ENCODE assay signal across 11 mouse cellular contexts in the genomic region with DNA sequence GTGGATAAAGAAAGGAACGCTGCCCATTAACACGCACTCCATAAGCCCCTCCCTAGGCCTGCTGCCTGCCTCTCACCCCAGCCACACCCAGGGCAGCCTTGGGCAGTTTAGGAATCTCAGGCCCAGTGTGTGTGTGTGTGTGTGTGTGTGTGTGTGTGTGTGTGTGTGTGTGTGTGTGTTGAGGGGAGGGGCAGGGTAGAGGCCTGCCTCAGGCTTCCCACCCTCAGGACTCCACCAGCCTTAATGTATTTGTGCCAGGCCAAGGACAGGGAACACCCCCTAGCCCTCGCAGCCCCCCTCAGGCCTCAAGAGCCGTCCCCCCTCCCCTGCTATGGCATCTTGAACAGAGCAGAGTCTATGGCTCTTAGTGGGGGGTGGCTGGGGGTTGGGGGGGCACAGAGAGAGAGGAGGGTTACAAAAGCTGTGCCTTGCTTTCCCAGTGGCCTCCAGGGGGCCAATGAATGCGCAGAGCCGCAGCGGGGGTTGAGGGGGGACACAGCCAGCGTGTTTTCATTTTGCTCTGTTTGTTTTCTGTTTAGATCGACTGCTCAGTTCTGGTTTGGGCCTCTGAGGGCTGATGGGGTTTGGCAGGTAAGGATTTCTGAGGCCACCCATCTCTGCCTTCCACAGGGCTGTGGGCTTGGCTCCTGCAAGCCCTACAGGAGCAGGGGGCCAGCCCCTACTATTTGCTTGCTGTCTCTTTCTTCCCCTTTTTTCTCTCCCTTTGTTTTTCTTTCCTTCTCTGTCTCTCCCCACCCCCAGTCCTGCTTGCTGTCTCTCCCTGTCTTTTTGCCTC.
DNase-seq lines count a peak whose midpoint lies in the region; ATAC-seq lines count a peak whose summit lies in the region.
"Had no signal": no experiment of that assay in that cellular context is flagged by ENCODE, and none has a peak within 500 bp of the region (broad histone marks: within the 10 kb centered on the region; RNA-seq: fewer than 3 reads in every experiment).

No protein-coding gene starts in this region.

- 0 out of 2 replicates have a peak overlapping the region, but pooled peaks have one; percentile 7 for H3K4me2 ChIP-seq in embryonic facial prominence, embryonic 12.5 days (replicated peaks)
- H3K4me2 ChIP-seq in forebrain, embryonic 16.5 days (ENCODE audit: low read length), result no peak overlapping the region
- H3K4me2 ChIP-seq in limb, embryonic 13.5 days (replicated peaks), result no peak overlapping the region
- H3K4me2 ChIP-seq in midbrain, embryonic 15.5 days, result no peak overlapping the region
- H3K4me2 ChIP-seq in liver, embryonic 11.5 days, result no peak overlapping the region

- H3K9ac ChIP-seq in embryonic facial prominence, embryonic 12.5 days, result no peak overlapping the region
- H3K9ac ChIP-seq in forebrain, embryonic 16.5 days (replicated peaks; ENCODE audit: low read depth, low read length), result no peak overlapping the region
- H3K9ac ChIP-seq in limb, embryonic 13.5 days, result no peak overlapping the region
- H3K9ac ChIP-seq in midbrain, embryonic 15.5 days, result no peak overlapping the region
- no peak overlapping the region for H3K9ac ChIP-seq in liver, embryonic 11.5 days (ENCODE audit: low read depth, low read length)

- DNase-seq in right cerebral cortex, postnatal 36 days (ENCODE audit: low spot score in 2 of 2), result no peak
- no peak for DNase-seq in adrenal gland, adult (ENCODE audit: inconsistent age in 2 of 2, low spot score in 1 of 2)
- no peak for DNase-seq in spleen, postnatal 14 days (ENCODE audit: low spot score in 2 of 2)
- no peak for DNase-seq in liver, embryonic 11.5 days (ENCODE audit: low spot score)
- DNase-seq: cerebellum, adult 9-11 months; heart, postnatal 36 days; thymus, postnatal 25 days had no signal

- H3K9me3 ChIP-seq in embryonic facial prominence, embryonic 12.5 days, result no peaks in the 10 kb centered on the region
- H3K9me3 ChIP-seq in forebrain, embryonic 16.5 days (ENCODE audit: control insufficient read depth, low read length), result no peaks in the 10 kb centered on the region
- H3K9me3 ChIP-seq in limb, embryonic 13.5 days, result no peaks in the 10 kb centered on the region
- no peaks in the 10 kb centered on the region for H3K9me3 ChIP-seq in midbrain, embryonic 15.5 days
- H3K9me3 ChIP-seq in liver, embryonic 11.5 days (ENCODE audit: control insufficient read depth, low read length), result no peaks in the 10 kb centered on the region

- H3K4me1 ChIP-seq in embryonic facial prominence, embryonic 12.5 days, result peaks cover 16% of the 10 kb centered on the region; the same call in 1 of the 2 replicates
- peaks cover 5% of the 10 kb centered on the region; the same call in 1 of the 2 replicates for H3K4me1 ChIP-seq in forebrain, embryonic 16.5 days (replicated peaks; ENCODE audit: control insufficient read depth, insufficient read depth, low read length)
- peaks cover 14% of the 10 kb centered on the region for H3K4me1 ChIP-seq in limb, embryonic 13.5 days
- no peaks in the 10 kb centered on the region for H3K4me1 ChIP-seq in midbrain, embryonic 15.5 days
- H3K4me1 ChIP-seq in liver, embryonic 11.5 days (replicated peaks; ENCODE audit: control insufficient read depth, insufficient read depth, low read length), result no peaks in the 10 kb centered on the region

- peak; percentile 56 for ATAC-seq in embryonic facial prominence, embryonic 12.5 days (ENCODE audit: insufficient number of reproducible peaks, insufficient read depth, low FRiP score, low TSS enrichment)
- ATAC-seq in forebrain, embryonic 16.5 days, result peak; percentile 40; the same call in 1 of the 2 replicates
- ATAC-seq in limb, embryonic 13.5 days (ENCODE audit: low FRiP score, low read depth), result peak; percentile 28; the same call in 1 of the 2 replicates
- ATAC-seq in midbrain, embryonic 15.5 days (replicated peaks), result peak; percentile 54; the same call in 1 of the 2 replicates
- ATAC-seq in liver, embryonic 11.5 days (replicated peaks; ENCODE audit: low FRiP score), result no peak

- peak overlapping the region; percentile 65; the same call in 1 of the 2 replicates for H3K27ac ChIP-seq in embryonic facial prominence, embryonic 12.5 days
- no peak overlapping the region for H3K27ac ChIP-seq in forebrain, embryonic 16.5 days (ENCODE audit: low read length)
- no peak overlapping the region; the same call in 1 of the 2 replicates for H3K27ac ChIP-seq in limb, embryonic 13.5 days
- no peak overlapping the region for H3K27ac ChIP-seq in midbrain, embryonic 15.5 days
- H3K27ac ChIP-seq in liver, embryonic 11.5 days (ENCODE audit: low read depth, low read length), result no peak overlapping the region

- 0 out of 2 replicates have a peak, but pooled peaks cover 18% of the 10 kb centered on the region for H3K27me3 ChIP-seq in embryonic facial prominence, embryonic 12.5 days
- no peaks in the 10 kb centered on the region for H3K27me3 ChIP-seq in forebrain, embryonic 16.5 days (replicated peaks; ENCODE audit: control insufficient read depth, insufficient read depth, low read length)
- peaks cover 41% of the 10 kb centered on the region for H3K27me3 ChIP-seq in limb, embryonic 13.5 days
- peaks cover 14% of the 10 kb centered on the region; the same call in 1 of the 2 replicates for H3K27me3 ChIP-seq in midbrain, embryonic 15.5 days (replicated peaks)
- H3K27me3 ChIP-seq in liver, embryonic 11.5 days (replicated peaks; ENCODE audit: control insufficient read depth, insufficient read depth, low read length), result peaks cover 17% of the 10 kb centered on the region

- no peaks in the 10 kb centered on the region for H3K36me3 ChIP-seq in embryonic facial prominence, embryonic 12.5 days
- H3K36me3 ChIP-seq in forebrain, embryonic 16.5 days (ENCODE audit: control insufficient read depth, insufficient read depth), result no peaks in the 10 kb centered on the region
- H3K36me3 ChIP-seq in limb, embryonic 13.5 days, result no peaks in the 10 kb centered on the region
- H3K36me3 ChIP-seq in midbrain, embryonic 15.5 days (replicated peaks), result no peaks in the 10 kb centered on the region
- H3K36me3 ChIP-seq in liver, embryonic 11.5 days (ENCODE audit: control insufficient read depth, insufficient read depth, low read length), result no peaks in the 10 kb centered on the region

- WGBS in embryonic facial prominence, embryonic 12.5 days, result 15% methylated on average over 9 of the region's 9 CpGs
- WGBS in forebrain, embryonic 16.5 days, result 21% methylated on average over 7 of the region's 9 CpGs
- 13% methylated on average over 9 of the region's 9 CpGs for WGBS in limb, embryonic 13.5 days
- 14% methylated on average over 9 of the region's 9 CpGs for WGBS in midbrain, embryonic 15.5 days
- 41% methylated on average over 9 of the region's 9 CpGs for WGBS in liver, embryonic 11.5 days

- H3K4me3 ChIP-seq in embryonic facial prominence, embryonic 12.5 days, result no peak overlapping the region
- H3K4me3 ChIP-seq in forebrain, embryonic 16.5 days (replicated peaks; ENCODE audit: low read length), result no peak overlapping the region
- H3K4me3 ChIP-seq in limb, embryonic 13.5 days, result no peak overlapping the region
- no peak overlapping the region for H3K4me3 ChIP-seq in midbrain, embryonic 15.5 days
- H3K4me3 ChIP-seq in liver, embryonic 11.5 days (ENCODE audit: low read depth, low read length), result no peak overlapping the region
